Mouse (Mus musculus) mouse trophoblast stem cell (cell line): Measurements from ENCODE around the gene Eipr1.
"Not testable (repeated sequence)": the region's sequence is repeated elsewhere in the genome, so short reads cannot be mapped to it uniquely, and the experiment has no call there.

Experiments used
- in situ Hi-C, 2 experiments: fragments of 300-500 bp; cut with MseI, MboI; formaldehyde crosslinking; loops; 2 replicates in 1 of 2; 3 replicates in 1 of 2; pipeline ENCODE4 v1.15.1; 2025

Gene Eipr1

DNA sequence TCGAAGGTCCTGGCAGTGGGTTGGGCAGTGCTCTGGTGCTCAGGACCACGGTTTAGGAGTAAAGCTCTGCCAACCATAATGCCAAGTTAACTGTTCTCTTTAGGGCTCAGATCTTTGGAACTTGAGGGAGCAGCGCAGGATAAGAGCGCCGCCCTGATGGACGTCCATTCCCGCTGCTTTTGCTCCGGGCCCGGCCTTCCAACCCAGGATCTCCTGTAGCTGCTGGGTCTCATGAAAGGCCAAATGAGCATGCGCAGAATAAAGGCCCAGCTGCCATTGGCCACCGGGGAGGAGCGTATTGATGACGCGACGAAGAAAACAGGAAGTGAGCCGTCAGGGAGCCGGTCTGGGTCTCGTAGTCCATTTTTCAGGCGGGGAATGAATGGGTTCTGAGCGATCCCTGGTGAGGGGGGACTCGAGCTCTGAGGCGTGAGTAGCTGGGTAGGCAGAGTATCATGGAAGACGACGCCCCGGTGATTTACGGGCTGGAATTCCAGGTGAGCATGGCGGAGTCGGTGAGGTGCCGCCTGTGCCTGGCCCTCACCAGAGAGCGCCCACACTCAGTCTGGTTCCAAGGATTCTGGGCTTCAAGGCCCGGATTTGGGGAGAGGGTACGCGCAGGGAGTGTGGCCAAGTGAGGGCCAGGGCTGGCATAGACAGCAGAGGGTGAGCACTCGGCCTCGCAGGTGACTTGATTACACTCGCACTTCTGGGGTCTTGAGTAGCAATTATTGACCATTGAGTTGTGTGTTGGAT, at the start of gene Eipr1:
Gene Eipr1 (plus strand): TSS at position 296 of the 756 bp plus-strand sequence.
- in situ Hi-C loops: no loop called here

DNA sequence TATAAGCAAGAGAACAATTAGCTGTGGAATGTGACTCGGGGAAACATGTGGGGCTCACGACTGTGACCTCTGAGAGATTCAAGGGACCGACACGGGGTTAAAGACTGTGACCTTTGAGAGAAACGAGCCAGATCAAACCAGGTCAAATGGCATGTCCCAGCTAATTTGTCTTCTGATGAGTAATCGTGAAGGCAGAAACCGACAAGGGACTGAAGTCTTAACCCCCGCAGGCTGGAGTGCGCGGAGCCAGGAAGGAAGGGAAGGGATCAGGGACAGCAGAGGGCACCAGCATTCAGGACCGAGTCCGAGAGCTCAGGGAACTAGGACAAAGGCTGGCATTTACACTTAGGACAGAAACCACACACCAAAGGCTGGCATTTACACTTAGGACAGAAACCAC, 47.2 kb upstream of the Eipr1 start:
- in situ Hi-C loops: no loop called here

DNA sequence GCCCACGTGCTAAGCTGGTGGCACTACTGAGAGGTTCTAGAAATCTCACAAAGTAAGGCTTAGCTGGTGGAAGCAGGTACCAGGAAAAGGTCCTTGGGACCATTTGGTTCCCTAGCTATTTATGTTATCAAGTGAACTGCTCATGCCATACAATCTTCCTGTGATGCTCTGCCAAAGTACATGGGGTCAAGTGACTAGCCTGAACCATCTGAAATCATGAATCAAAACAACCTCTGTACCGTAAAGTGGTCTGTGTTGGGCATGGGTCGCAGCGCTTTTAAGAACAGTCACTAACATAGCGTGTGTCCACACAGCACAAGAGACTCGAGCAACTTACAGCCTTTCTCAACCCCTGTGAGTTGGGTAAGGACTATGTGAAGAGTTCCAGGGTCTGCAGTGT, 46.4 kb upstream of the Eipr1 start:
- in situ Hi-C loops: no loop called here

DNA sequence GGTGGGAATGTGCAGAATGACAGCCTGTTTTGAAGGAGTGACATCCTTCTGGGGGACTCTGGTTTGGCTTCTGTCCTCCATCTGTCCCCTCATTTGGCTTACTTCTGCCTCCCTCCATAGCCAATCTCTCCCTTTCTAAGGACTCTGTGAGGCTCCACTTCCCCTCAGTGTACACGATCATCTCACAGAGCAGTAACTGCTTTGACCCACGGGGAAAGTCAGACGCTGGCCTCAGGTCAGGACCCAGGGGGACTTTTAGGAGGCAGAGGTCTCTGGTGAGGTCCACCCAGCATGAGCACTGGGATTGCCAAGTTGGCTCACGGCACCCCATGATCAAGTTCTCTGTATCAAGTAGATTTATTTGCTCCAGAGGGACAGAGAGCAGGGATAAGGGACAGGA, 43.4 kb upstream of the Eipr1 start:
- in situ Hi-C loops: no loop called here

DNA sequence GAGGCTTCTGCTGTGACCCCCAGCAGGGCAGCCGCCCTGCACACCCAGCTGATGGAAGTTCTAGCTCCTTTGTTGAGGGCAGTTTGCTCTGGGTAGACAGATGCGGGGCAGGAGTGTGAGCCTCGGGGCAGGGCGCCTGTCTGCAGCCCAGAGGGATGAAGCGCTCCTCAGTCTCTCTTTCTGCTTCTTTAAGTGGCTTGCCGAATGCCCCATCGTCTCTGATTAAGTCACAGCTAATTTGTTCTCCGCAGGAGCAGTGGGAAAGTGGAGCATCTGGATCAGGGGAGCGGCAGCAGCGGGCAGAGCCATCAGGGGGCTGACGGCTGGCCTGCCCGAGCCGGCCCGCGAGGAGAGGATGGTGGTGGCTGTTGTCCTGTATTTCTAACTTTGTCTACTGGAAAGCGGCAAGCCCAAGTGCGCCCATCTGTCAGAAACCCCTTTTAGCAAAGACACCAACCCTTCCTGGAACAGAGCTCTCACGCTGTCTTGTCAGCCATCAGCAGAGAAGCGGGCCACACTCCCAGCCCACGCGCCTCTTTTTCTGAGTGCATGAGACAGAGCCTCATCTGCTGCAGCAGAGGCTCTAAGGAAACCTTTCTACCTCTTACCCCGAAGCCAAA, 40.9 kb upstream of the Eipr1 start:
- in situ Hi-C loops: no loop called here

DNA sequence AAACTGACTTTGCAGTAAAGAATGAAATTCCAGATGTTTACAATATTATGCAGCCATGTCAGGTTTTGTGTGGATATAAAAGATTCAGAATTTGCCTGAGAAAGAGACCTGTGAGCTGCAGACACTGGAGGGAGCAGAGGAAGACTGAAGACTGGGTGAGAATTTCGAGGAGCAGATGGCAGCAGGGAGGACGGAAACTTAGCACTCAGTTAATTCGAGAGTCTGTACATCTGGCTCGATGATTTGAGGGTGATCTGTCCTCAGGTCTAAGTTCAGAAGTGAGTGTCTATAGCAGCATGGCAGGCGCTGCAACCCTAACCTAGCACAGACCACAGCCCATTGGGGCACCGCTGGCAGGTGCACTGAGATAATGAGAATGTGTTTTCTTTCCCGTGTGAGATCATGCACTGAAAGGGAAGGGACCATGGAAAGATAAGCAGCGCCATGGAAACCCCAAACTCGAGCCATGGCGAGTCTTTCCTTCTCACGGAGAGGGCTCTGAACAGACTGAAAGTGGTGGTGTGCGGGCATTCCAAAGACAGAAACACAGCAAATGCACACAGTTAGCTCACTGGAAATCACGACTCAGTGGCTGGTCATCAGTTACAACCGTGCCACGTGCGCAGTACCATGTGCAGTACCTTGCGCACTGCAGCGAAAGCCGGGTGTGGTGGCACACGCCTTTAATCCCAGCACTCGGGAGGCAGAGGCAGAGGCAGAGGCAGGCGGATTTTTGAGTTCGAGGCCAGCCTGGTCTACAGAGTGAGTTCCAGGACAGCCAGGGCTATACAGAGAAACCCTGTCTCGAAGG, 36.6 kb upstream of the Eipr1 start:
- in situ Hi-C loops: no loop called here

DNA sequence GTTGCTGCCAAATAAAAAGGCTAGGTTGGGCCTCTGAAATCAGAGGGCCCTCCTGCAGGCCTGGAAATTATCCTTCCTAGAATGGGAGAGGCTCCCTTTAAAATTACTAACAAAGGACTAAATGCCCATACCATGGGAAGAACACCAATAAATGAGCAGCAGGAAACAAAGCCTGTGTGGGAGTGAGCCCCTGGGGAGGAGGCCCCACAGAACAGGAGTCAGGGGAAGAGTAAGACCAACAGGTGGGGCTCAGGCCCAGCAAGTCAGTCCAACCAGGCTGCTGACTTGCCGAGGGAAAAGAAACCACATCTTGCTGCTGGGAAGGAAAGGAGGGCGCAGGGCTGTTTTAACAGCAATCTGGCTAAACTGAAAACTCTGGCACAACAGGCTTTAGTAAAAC, 34.5 kb upstream of the Eipr1 start:
- in situ Hi-C loops: no loop called here

DNA sequence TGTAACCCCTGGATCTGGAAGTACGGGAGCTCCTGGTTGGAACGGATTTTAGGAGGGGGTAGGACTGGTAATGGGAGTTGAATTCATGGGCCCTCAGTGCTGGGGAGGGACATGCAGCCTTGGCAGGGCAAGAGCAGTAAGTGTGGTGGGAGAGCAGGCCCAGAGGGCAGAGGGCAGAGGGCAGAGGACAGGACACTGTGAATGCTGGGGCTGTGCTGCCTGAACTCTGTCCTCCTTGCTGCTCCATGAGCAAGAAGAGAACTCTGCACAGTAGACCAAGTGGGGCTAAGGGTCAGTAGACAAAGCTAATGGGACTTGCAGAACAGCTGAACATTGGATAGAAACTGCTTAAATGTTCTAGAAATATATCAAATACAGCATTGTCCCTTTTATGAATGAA, 33.5 kb upstream of the Eipr1 start:
- in situ Hi-C loops: no loop called here

DNA sequence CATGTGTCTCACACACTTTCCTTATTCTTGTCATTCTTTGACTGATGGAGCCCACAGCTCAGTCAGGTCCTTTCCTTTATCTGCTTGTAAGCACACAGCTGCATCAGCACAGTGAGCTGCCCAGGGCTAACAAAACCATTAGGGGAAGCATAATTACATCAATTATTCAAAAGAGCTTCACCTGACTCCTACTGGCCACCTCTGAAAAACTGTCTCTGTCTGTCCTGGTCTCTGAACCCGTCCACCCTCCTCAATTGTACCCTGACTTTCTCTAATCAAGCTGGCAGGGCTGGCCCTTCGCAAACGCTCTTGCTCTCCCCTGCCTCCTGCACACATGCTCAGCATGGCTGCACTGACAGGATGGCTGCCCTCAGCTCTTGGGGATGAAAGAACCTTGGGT, 27.2 kb upstream of the Eipr1 start:
- in situ Hi-C loops: no loop called here

DNA sequence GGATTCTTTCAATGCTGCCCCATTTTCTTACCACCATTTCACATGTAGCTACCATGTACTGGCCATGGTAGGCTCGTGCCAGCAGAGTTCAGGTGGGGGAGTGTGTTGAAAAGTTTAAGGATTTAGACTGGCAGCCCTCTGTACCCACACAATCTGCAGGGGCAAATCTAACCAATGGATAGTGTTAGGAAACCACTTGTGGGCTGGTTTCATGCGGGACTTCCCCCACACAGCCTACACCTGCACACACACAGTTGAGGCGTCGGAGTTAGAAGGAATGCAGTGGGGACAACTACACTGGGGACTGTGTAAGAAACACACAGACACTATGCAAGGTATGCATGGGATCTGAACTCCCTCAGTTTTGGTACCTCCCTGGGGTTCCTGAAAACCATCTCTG, 25.4 kb upstream of the Eipr1 start:
- in situ Hi-C loops: no loop called here

DNA sequence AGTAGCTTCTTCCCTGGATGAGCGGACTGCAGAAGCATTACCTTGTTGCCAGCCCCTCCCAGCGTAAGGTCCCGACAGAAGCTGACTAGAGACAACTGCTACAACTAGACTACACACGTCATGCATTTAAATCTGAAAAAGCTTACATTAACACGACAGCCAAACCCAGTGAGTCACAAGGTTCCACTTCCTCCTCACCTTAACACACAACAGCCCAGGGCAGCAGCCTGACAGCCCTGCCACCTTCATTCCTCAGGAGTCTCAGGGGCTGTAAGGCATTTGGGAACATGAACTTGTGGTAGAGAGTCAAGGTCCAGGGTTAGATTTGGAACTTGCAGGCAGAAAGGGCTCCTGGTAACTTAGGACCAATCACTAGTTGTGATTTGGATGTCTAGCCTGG, 24.5 kb upstream of the Eipr1 start:
- in situ Hi-C loops: no loop called here

DNA sequence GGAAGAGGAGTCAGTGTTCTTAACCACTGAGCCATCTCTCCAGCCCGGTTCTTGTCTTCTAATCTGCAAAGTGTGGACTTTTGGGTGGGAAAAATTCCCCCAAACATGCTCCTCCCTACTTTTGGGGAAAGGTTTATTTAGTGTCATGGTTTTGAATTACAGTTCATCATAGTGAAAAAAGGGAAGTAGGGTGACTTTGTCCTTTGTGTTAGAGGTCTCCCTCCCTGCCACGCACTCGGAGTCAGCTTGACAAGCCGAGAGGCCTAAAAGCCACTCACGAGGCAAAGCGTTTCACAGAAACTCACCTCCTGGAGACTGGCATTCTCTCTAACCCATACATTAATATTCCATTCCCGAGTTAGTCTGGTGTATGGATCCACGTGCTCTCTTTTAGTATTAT, 19.0 kb upstream of the Eipr1 start:
- in situ Hi-C loops: no loop called here

DNA sequence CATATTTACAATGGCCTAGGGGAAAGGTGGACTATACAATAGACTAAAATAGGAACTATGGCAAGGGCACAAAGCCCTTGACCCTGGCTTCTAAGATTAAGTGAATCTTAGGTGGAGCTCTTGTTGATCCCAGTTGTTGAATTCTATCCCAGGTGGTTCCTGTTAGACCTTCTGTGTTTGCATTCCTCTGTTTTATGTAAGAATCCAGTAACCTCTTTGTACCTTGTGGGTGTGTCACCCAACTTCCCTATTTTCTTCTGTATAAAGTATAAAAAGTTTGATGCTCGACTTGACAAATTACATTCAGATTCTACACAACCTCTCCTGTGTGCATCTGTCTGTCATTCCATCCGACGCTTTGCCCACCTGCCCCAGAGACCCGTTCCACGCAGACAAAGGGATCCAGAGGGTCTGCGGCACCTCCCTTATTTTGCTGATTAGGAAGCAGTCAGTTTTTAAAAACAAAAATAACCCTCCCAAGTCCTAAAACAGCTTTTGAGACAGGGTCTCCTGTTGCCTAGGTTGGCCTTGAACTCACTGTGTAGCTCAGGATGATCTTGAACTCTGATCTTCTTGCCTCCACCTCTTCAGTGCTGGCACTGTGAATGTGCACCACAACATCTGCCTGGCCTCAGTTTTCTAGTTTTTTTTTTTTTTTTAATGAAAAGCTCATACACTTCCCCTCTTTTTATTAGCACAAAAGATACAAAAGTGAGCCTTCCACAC, 17.9 kb upstream of the Eipr1 start:
- in situ Hi-C loops: not testable (repeated sequence)

DNA sequence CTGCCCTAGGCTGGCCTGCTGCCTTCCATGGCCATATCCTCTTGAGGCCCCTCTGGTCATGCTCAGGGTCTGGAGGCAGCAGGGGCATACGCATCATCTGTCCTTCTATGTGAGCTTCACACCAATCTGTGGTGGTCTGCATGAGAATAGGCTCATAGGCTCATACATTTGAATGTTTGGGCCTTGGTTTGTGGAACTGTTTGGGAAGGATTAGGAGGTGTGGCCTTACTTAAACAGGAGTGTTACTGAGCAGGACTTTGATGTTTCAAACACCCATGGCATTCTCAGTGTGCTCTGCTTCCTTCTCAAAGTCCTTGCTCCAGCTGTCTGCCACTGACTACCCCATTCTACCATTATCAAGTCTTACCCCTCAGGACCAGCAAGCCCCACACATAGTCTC, 17.3 kb upstream of the Eipr1 start:
- in situ Hi-C loops: no loop called here

DNA sequence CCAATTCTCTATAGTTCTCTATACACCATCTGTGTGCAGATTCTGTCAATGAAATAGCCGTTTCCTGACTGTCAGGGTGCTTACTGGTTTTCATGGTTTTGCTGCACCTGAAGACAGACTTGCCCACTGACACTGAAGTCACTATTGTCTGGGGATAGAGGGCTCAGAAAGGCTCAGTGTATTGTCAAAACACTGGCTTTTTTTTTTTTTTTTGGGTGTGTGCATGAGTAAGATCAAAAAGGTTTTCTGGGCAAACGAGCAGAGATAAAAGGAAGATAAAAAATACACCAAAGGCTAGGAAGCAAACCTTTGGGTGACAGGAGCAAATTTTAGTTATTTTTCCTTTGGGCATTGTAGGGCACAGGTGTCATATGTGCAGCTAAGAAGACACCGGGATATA, 16.3 kb upstream of the Eipr1 start:
- in situ Hi-C loops: no loop called here

DNA sequence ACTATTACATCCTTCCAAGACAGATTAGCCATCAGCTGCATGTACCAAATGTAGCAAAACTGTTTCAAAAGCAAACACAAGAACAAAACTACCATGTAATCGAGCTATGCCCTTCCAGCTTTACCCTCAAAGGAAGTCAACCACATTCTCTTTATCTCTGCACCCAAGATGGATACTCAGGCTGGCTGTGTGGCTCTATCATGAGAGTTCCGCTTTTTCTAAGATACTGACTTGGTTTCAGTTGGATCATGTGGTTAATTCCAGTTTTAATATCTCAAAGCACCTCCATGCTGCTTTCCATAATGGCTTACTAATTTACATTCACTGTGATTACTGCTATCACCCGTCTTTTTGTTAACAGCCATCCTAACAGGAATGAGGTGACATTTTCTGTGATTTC, 8.3 kb upstream of the Eipr1 start:
- in situ Hi-C loops: no loop called here

DNA sequence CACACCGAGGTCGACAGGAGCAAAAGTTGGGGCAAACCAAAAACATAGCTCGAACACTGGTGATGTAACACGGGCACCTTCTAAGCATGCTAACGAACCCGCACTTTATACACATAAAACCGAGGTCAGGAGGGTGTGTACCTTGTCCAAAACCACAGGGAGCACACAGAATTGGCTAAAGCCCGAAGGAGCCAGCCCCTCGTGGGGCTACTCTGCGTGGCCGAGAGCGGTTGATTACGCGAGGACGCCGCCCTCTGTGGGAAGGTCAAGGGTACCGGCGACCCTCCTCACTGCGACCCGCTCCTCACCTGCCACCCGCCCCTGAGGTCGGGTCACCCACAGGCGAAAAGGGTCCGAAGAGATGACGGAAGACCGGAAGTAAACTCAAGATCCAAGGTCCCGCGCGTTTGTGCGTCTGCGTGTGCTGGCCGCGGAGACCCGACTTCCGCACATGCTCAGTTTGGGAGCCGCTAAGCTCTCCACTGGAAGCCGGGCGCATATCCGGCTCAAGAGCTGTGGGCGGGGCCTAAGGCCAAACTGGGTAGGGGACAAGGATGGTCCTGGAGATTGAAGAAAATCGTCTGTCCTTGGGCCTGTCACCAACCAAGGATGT, 1.5 kb upstream of the Eipr1 start, which contains the start of gene Trappc12:
Gene Trappc12 (minus strand): TSS at position 452 of the 613 bp plus-strand sequence.
- in situ Hi-C loops: no loop called here

DNA sequence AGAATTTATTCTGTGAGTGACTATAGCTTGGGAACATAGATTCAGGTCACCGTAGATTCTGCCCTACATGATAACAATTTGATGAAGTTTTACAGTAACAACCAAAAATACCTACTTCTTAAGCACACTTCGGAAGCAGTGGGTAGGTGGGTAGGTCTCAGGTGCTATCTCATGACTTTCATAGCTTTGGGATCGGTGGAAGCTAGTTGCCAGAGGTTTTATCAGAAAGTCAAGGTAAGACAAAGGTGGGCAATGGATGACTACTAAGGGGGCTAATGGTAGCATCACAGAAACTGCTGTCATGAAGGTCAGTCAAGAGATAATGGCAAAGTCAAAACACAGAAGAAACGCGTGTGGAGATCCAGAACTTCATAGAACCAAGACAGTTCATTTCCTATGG, 727 bp upstream of the Eipr1 start:
- in situ Hi-C loops: no loop called here

DNA sequence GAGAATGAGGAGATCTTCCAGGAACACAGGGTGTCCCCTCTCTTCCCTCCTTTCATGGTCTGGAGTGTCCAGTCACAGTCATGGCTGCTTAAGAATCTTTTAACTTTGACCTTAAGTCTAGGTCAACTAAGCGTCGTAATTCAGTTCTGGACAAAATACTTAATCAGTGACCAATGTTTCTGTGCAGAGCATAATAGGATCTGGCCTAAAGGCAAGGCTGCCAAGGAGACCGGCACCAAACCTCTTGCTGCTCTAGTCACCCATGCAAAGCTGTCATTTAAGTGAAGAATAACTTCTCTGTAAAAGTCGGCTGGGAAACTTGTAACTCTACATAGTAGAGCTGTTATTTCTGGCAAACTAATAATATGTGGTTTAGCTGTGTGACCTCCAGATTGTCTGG, 4.4 kb downstream of the Eipr1 start:
- in situ Hi-C loops: no loop called here

DNA sequence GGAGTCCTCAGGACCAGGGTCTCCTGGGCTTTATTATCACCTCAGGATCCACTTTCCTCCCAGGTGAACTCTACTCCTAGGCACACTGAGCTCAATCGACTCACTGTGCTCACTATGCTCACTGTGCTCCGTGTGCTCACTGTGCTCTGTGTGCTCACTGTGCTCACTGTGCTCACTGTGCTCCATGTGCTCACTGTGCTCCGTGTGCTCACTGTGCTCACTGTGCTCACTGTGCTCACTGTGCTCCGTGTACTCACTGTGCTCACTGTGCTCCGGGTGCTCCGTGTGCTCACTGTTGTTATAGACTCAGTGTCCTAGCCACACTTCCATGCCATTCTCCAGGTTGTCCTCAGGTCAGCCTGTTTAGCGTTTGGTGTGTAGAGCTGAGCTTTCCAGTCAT, 18.4 kb downstream of the Eipr1 start:
- in situ Hi-C loops: no loop called here

DNA sequence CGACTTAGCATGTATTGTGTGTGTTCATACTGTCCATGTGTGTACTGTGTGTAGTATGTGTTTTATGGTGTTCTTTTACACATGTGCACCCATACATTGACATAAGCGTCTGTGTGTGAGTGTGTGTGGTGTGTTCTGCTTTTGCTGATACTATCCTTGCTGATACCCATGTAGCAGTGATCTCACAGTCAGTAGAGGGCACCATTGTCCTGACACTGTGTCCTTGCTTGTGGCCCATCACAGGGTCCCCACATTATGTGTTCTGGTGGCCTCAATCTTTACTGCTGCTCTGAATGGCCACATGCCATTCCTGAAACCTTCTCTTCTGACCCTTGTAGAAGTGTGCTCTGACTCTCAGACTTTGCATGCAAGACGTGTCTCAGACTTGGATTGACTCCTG, 22.2 kb downstream of the Eipr1 start:
- in situ Hi-C loops: no loop called here

DNA sequence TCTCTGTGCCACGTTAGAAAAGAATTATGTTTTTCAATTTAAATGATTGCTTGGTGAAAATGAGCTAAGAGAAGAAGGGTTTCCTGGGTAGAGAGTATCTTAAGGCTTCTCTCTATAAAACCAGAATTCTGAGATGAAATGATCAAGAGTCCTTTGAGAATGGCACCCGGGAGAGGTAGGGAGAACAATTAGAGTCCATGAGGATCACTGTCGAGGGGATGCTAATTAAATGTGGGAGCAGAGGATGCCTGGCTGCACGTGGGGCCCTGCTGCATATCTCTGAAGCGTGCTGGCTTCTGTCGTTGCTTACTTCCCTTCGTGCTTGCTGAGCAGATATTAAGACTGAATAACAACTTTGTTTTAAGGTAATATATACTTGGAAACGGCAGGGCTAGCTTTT, 23.5 kb downstream of the Eipr1 start:
- in situ Hi-C loops: no loop called here
